ENCODE assay signal across 7 mouse cellular contexts in the genomic region with DNA sequence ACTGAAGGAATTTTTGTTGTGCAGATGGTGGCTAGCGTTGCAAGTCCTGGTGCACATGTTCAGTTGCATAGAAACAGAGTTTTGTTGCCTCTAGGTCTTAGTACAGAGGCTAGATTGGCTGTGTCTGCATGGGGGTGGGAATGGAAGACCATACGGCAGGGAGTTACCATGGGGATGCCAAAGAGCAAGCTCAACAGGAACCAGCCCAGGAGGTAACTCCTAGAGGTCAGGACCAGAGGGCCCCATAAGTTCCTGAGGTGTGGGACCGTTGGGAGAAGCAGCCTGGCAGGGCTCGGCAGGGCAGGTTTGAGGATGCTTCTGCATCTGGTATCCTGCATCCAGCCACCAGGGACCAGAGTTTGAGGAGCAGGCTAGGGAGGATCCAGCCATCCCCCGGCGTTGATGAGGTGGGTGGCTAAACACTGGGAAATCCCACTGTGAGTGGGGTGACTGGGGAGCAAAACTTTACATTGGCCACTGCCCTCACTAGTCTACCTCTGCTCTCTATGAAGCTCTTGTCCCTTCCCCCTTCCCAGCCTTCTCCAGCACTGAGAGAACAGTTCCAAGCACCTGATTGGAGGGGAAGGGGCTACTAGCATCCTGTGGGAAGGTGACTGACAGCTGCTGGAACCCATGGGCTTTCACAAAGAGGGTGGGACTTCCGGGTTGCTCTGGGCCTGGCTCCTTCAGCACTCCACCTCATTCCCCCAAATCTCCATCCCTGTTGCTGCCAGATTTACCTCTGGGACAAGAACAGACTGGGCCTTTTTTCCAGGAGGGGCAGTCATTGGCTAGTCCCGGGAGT. TPM values are rescaled to one million over a fixed set of nuclear protein-coding genes. Genes with fewer than 3 reads are reported as not detected.
DNase-seq lines count a peak whose midpoint lies in the region; ATAC-seq and TF ChIP-seq lines count a peak whose summit lies in the region.

No protein-coding gene starts in this region.

- peak overlapping the region; percentile 92 for H3K4me2 ChIP-seq in embryonic facial prominence, embryonic 15.5 days (replicated peaks)
- peak overlapping the region; percentile 96 for H3K4me2 ChIP-seq in limb, embryonic 15.5 days
- H3K4me2 ChIP-seq in neural tube, embryonic 14.5 days (ENCODE audit: low read depth, low read length) = peak overlapping the region; percentile 96

- H3ac ChIP-seq in C2C12 (ENCODE audit: control insufficient read depth, insufficient read length, low read depth) = peak overlapping the region; percentile 52

- H3K36me3 ChIP-seq in C2C12 (ENCODE audit: control insufficient read depth, insufficient read depth) (peaks cover 37% of the 10 kb centered on the region), ES-E14 (ENCODE audit: control insufficient read depth, insufficient read depth, low read length, poor library complexity, severe bottlenecking) (peaks cover 16% of the 10 kb centered on the region)
- H3K36me3 ChIP-seq in embryonic facial prominence, embryonic 15.5 days = peaks cover 23% of the 10 kb centered on the region
- peaks cover 34% of the 10 kb centered on the region for H3K36me3 ChIP-seq in limb, embryonic 15.5 days
- peaks cover 13% of the 10 kb centered on the region; the same call in 1 of the 2 replicates for H3K36me3 ChIP-seq in neural tube, embryonic 14.5 days (ENCODE audit: control insufficient read depth, insufficient read depth, low read length)

- ATAC-seq in embryonic facial prominence, embryonic 15.5 days (ENCODE audit: insufficient number of reproducible peaks, low FRiP score, low TSS enrichment, low read depth) = peak; percentile 32
- no peak for ATAC-seq in limb, embryonic 15.5 days (ENCODE audit: insufficient number of reproducible peaks, low FRiP score, low TSS enrichment, low read depth)
- ATAC-seq in neural tube, embryonic 14.5 days (ENCODE audit: low read depth) = peak; percentile 47; the same call in 1 of the 2 replicates

- peak; percentile 82 for DNase-seq in ES-E14 (ENCODE audit: low read depth, low spot score)
- DNase-seq in hindlimb bud, embryonic 11.5 days (ENCODE audit: extremely low spot score, low read depth, low spot score) = peak; percentile 66
- no peak for DNase-seq in gastrocnemius, adult 18-20 months (ENCODE audit: low spot score)

- 7% methylated on average over 8 of the region's 8 CpGs for WGBS in embryonic facial prominence, embryonic 15.5 days
- WGBS in limb, embryonic 15.5 days = 6% methylated on average over 8 of the region's 8 CpGs
- WGBS in neural tube, embryonic 14.5 days = 5% methylated on average over 8 of the region's 8 CpGs

- in situ Hi-C loops in ES-E14 (cut with MboI; ENCODE audit: low sequenced_read_pairs in 2 of 2, unreplicated experiment in 2 of 2) = no loop called here

- H3K27ac ChIP-seq in ES-E14 (ENCODE audit: insufficient read depth, low read depth, low read length, poor library complexity, severe bottlenecking) = no peak overlapping the region
- 0 out of 2 replicates have a peak overlapping the region, but pooled peaks have one; percentile 28 for H3K27ac ChIP-seq in embryonic facial prominence, embryonic 15.5 days (replicated peaks)
- H3K27ac ChIP-seq in limb, embryonic 15.5 days = no peak overlapping the region
- H3K27ac ChIP-seq in neural tube, embryonic 14.5 days (ENCODE audit: low read depth, low read length) = no peak overlapping the region

- peaks cover 0 to 7% of the 10 kb centered on the region in 2 experiments; a peak in 2 of 4 replicates for H3K4me1 ChIP-seq in ES-E14 (ENCODE audit: control insufficient read depth in 2 of 2, insufficient read depth in 2 of 2, low read length in 2 of 2, poor library complexity in 1 of 2)
- peaks cover 27% of the 10 kb centered on the region for H3K4me1 ChIP-seq in embryonic facial prominence, embryonic 15.5 days
- peaks cover 26% of the 10 kb centered on the region for H3K4me1 ChIP-seq in limb, embryonic 15.5 days
- H3K4me1 ChIP-seq in neural tube, embryonic 14.5 days (ENCODE audit: control insufficient read depth, insufficient read depth, low read length) = peaks cover 22% of the 10 kb centered on the region

- H3K9me3 ChIP-seq in ES-E14 (ENCODE audit: control insufficient read depth, insufficient read depth, low read depth, low read length) = no peaks in the 10 kb centered on the region
- H3K9me3 ChIP-seq in embryonic facial prominence, embryonic 15.5 days (replicated peaks) = no peaks in the 10 kb centered on the region
- H3K9me3 ChIP-seq in limb, embryonic 15.5 days = no peaks in the 10 kb centered on the region
- H3K9me3 ChIP-seq in neural tube, embryonic 14.5 days (ENCODE audit: control insufficient read depth, low read length) = no peaks in the 10 kb centered on the region

- no peaks in the 10 kb centered on the region for H3K27me3 ChIP-seq in C2C12 (ENCODE audit: control insufficient read depth, insufficient read depth, insufficient read length)
- no peaks in the 10 kb centered on the region for H3K27me3 ChIP-seq in embryonic facial prominence, embryonic 15.5 days
- H3K27me3 ChIP-seq in limb, embryonic 15.5 days = no peaks in the 10 kb centered on the region
- H3K27me3 ChIP-seq in neural tube, embryonic 14.5 days (ENCODE audit: control insufficient read depth, insufficient read depth, low read length) = no peaks in the 10 kb centered on the region

- peak overlapping the region; percentile 93 for H3K9ac ChIP-seq in ES-E14 (ENCODE audit: insufficient read depth, low read depth, low read length, poor library complexity, severe bottlenecking)
- H3K9ac ChIP-seq in embryonic facial prominence, embryonic 15.5 days = peak overlapping the region; percentile 83
- H3K9ac ChIP-seq in limb, embryonic 15.5 days = peak overlapping the region; percentile 94
- H3K9ac ChIP-seq in neural tube, embryonic 14.5 days (replicated peaks; ENCODE audit: low read depth, low read length) = peak overlapping the region; percentile 74

- H3K79me3 ChIP-seq in C2C12 (ENCODE audit: low read depth) = peaks cover 27% of the 10 kb centered on the region

- TF ChIP-seq CTCF in C2C12 (IDR thresholded peaks at IDR 0.05; ENCODE audit: control insufficient read depth, insufficient read depth, insufficient read length) = no peak

- H3K4me3 ChIP-seq in C2C12 (ENCODE audit: insufficient read depth, poor library complexity, severe bottlenecking) (peak overlapping the region; percentile 64), ES-E14 (ENCODE audit: insufficient read depth in 1 of 2, low read depth in 1 of 2, low read length in 2 of 2, poor library complexity in 1 of 2, severe bottlenecking in 1 of 2) (peak overlapping the region; percentile 95 to 97)
- peak overlapping the region; percentile 92 for H3K4me3 ChIP-seq in embryonic facial prominence, embryonic 15.5 days (replicated peaks)
- H3K4me3 ChIP-seq in limb, embryonic 15.5 days = peak overlapping the region; percentile 85
- H3K4me3 ChIP-seq in neural tube, embryonic 14.5 days (ENCODE audit: low read depth, low read length) = peak overlapping the region; percentile 75

- H3K79me2 ChIP-seq in C2C12 (ENCODE audit: control insufficient read depth, insufficient read depth) = peaks cover 61% of the 10 kb centered on the region

TF ChIP-seq in C2C12, 6 proteins besides CTCF, POLR2A, EP300 and RAD21 (continues in another document):
- TF ChIP-seq USF1 (IDR thresholded peaks at IDR 0.05; ENCODE audit: low read depth) (no peak), MAX (IDR thresholded peaks at IDR 0.05) (no peak), FOSL1 (IDR thresholded peaks at IDR 0.05; ENCODE audit: insufficient read depth, low read length, poor library complexity, severe bottlenecking) (no peak)

TF ChIP-seq in ES-E14, 5 proteins besides CTCF, POLR2A, EP300 and RAD21 (continues in another document):
- no peak for TF ChIP-seq ZC3H11A (IDR thresholded peaks at IDR 0.05; ENCODE audit: borderline replicate concordance, low read depth, low read length)
- no peak for TF ChIP-seq HCFC1 (IDR thresholded peaks at IDR 0.05; ENCODE audit: borderline replicate concordance, insufficient read depth, low read length)

RNA-seq across cellular contexts. Expression of gene Hdgfl2, which starts 1.5 kb away (rescaled TPM):
- polyA plus RNA-seq in C2C12 (2012; fragmentation: generic; extraction: Trizol) = 64.5 TPM
- total RNA-seq in ES-E14 (2012; rRNA removed) = 165 and 204 TPM in 2 replicates
- polyA plus RNA-seq in embryonic facial prominence, embryonic 15.5 days (2015; fragmentation: Nextera tagmentation; extraction: Ambion mirVana) = 112 and 119 TPM in 2 replicates
- polyA plus RNA-seq in limb, embryonic 15.5 days (2015; fragmentation: Nextera tagmentation; extraction: Ambion mirVana) = 103 and 106 TPM in 2 replicates
- polyA plus RNA-seq in neural tube, embryonic 14.5 days (2014; fragmentation: Nextera tagmentation; extraction: Ambion mirVana) = 96.8 and 102 TPM in 2 replicates
- total RNA-seq in gastrocnemius, adult 18-20 months (2021) = 10 to 100 TPM; 23.2 to 25.5 TPM

RNA-seq across cellular contexts. Expression of gene Ubxn6, which starts 6.2 kb away (rescaled TPM):
- polyA plus RNA-seq in C2C12 (2012; fragmentation: generic; extraction: Trizol) = 40.4 TPM
- 34.8 and 38.8 TPM in 2 replicates for total RNA-seq in ES-E14 (2012; rRNA removed)
- polyA plus RNA-seq in embryonic facial prominence, embryonic 15.5 days (2015; fragmentation: Nextera tagmentation; extraction: Ambion mirVana) = 46.4 and 51.6 TPM in 2 replicates
- polyA plus RNA-seq in limb, embryonic 15.5 days (2015; fragmentation: Nextera tagmentation; extraction: Ambion mirVana) = 42.1 and 45.6 TPM in 2 replicates
- polyA plus RNA-seq in neural tube, embryonic 14.5 days (2014; fragmentation: Nextera tagmentation; extraction: Ambion mirVana) = 69.9 and 80.9 TPM in 2 replicates
- total RNA-seq in gastrocnemius, adult 18-20 months (2021) = 10 to 100 TPM; 62.9 to 69.0 TPM

RNA-seq across cellular contexts. Expression of gene Plin4, which starts 28.6 kb away (rescaled TPM):
- 3.2 TPM for polyA plus RNA-seq in C2C12 (2012; fragmentation: generic; extraction: Trizol)
- total RNA-seq in ES-E14 (2012; rRNA removed) = 0.31 and 0.69 TPM in 2 replicates
- 0.08 TPM in 1 of 2 replicates, not detected in the other for polyA plus RNA-seq in embryonic facial prominence, embryonic 15.5 days (2015; fragmentation: Nextera tagmentation; extraction: Ambion mirVana)
- 0.03 and 0.11 TPM in 2 replicates for polyA plus RNA-seq in limb, embryonic 15.5 days (2015; fragmentation: Nextera tagmentation; extraction: Ambion mirVana)
- 0.19 and 0.28 TPM in 2 replicates for polyA plus RNA-seq in neural tube, embryonic 14.5 days (2014; fragmentation: Nextera tagmentation; extraction: Ambion mirVana)
- 100 to 1,000 TPM; 142 to 235 TPM for total RNA-seq in gastrocnemius, adult 18-20 months (2021)

RNA-seq across cellular contexts. Expression of gene Plin5, which starts 36.4 kb away (rescaled TPM):
- polyA plus RNA-seq in C2C12 (2012; fragmentation: generic; extraction: Trizol) = 0.08 TPM
- total RNA-seq in ES-E14 (2012; rRNA removed) = 1.4 and 2.1 TPM in 2 replicates
- polyA plus RNA-seq in embryonic facial prominence, embryonic 15.5 days (2015; fragmentation: Nextera tagmentation; extraction: Ambion mirVana) = 0.72 and 1.2 TPM in 2 replicates
- polyA plus RNA-seq in limb, embryonic 15.5 days (2015; fragmentation: Nextera tagmentation; extraction: Ambion mirVana) = 0.12 and 0.60 TPM in 2 replicates
- polyA plus RNA-seq in neural tube, embryonic 14.5 days (2014; fragmentation: Nextera tagmentation; extraction: Ambion mirVana) = 0.95 and 1.9 TPM in 2 replicates
- total RNA-seq in gastrocnemius, adult 18-20 months (2021) = 10 to 100 TPM; 22.5 to 29.0 TPM

RNA-seq across cellular contexts. Expression of gene Chaf1a, which starts 40.7 kb away (rescaled TPM):
- polyA plus RNA-seq in C2C12 (2012; fragmentation: generic; extraction: Trizol) = 39.9 TPM
- total RNA-seq in ES-E14 (2012; rRNA removed) = 48.3 and 57.9 TPM in 2 replicates
- polyA plus RNA-seq in embryonic facial prominence, embryonic 15.5 days (2015; fragmentation: Nextera tagmentation; extraction: Ambion mirVana) = 21.6 and 23.0 TPM in 2 replicates
- polyA plus RNA-seq in limb, embryonic 15.5 days (2015; fragmentation: Nextera tagmentation; extraction: Ambion mirVana) = 19.1 and 21.4 TPM in 2 replicates
- polyA plus RNA-seq in neural tube, embryonic 14.5 days (2014; fragmentation: Nextera tagmentation; extraction: Ambion mirVana) = 2.3 and 3.2 TPM in 2 replicates
- under 1 TPM; 0.46 to 0.95 TPM for total RNA-seq in gastrocnemius, adult 18-20 months (2021)
